Mouse (Mus musculus) cerebellum, postnatal 25 days (tissue): Measurements from ENCODE around the gene Cd300lg.

Experiments
- DNase-seq, 2 experiments: peaks; one replicate each; pipeline ENCODE4 v3.0.0; 2021; ENCODE audit warnings: mixed read lengths in 2 of 2

Cd300lg gene

GRCm38 (mm10) chr11:102041350-102041949, at the start of gene Cd300lg:
Gene Cd300lg, plus strand, starts transcription at chr11:102041509.
- no peak for DNase-seq

- DNase-seq: no peak
These were observed 49.5 kb upstream of the Cd300lg start for GRCm38 (mm10) chr11:101991813-101992212.

DNA sequence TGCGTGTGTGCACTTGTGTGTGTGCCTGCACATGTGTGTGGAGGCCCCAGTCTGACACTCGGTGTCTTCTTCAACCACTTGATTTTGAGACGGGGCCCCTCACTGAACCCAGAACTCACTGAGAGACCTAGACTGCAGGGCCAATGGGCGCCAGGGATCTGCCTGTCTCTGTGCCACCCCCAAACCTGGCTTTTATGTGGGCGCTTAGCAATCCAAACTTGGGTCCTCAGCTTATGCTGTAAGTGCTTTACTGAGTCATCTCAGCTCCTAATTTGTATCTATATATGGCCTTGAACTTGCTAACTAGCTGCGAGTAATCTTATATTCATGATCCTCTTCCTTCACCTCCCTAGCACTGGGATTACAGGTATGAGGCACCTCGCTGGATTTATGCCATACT, 48.9 kb upstream of the Cd300lg start:
- no peak for DNase-seq

GRCm38 (mm10) chr11:101994100-101994499, 47.2 kb upstream of the Cd300lg start:
- peak in 1 of 2 experiments; percentile 54 for DNase-seq

DNA sequence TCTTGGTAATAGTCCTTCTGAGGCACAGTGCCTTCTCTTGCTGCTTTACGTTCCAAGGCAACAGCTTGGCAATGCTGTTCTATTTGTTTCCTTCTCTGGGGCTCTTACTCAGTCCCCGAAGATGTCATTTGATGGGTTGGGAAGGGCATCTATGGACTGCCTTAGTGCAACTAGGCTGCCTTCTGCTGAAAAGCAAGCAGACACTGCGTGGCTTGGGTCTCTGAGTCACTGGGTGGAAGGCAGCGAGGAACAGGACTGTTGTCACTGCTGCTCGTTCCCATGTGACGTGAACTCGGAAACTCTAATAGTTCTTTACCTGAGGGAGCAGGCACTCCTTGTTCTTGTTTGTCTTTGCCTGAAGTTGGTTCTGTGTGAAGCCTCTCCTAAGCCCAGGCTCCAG, 45.4 kb upstream of the Cd300lg start:
- no peak for DNase-seq

- no peak for DNase-seq
These were observed 43.1 kb upstream of the Cd300lg start for GRCm38 (mm10) chr11:101998258-101998657.

DNA sequence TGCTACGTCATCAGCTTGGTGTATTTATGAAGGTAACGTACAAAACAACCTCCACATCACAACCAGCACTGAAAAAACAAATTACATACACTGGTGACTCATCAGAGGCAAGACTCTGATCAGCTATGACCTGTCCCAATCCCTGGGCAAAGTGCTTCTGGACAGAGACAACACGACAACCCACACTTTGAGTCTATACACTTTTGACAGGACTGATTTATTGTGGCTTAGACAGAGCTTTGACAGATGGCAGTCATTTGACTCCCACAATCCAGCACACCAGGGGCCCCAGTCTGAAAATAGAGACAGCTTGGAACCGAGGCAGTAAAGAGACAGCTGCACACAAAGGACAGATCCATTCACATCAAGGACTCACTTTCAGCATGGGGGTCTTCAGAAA, 41.8 kb upstream of the Cd300lg start:
- DNase-seq: peak in 1 of 2 experiments; percentile 40

- peak in 1 of 2 experiments; percentile 61 for DNase-seq
These were observed 37.1 kb upstream of the Cd300lg start for GRCm38 (mm10) chr11:102004251-102004650.

DNA sequence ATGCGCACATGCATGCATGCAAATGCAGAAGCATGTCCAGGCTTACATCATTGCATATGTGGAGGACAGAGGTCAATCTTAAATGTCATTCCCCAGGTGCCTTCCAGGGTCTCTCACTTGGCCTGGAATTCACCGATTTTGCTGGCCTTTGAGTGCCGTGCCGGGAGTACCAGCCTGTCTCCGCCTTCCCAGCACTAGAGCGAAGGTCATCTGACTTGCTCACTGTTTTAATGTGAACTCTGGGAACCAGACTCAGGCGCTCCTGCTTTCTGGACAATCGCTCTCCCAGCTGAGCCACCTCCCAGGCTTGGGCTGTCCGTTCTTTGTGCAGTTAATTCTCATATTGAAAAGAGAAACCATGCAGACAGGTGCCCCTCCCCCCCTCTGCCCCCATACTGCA, 35.0 kb upstream of the Cd300lg start:
- no peak for DNase-seq

DNA sequence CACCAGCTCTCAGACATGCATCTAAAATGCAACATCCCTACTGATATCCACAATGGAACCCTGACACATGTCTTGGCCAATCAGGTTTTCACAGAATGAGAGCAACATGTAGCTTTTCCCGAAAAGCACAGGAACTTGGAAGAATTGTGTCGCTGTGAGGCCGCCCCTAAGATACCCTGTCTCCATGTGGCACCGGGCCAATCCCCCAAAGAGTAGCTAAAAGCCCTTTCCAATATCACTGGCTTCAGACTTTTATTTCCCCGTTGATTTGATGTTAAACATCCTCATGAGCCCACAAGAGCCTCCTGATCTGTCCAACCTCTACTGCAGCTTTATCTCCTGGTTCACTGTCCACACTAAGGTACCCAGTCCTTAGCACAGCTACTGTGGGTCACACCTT, 34.6 kb upstream of the Cd300lg start:
- peak in 1 of 2 experiments; percentile 54 for DNase-seq

- DNase-seq: no peak
These were observed 32.9 kb upstream of the Cd300lg start for GRCm38 (mm10) chr11:102008372-102008771.

- DNase-seq: no peak
These were observed 32.2 kb upstream of the Cd300lg start for GRCm38 (mm10) chr11:102008954-102009637.

DNA sequence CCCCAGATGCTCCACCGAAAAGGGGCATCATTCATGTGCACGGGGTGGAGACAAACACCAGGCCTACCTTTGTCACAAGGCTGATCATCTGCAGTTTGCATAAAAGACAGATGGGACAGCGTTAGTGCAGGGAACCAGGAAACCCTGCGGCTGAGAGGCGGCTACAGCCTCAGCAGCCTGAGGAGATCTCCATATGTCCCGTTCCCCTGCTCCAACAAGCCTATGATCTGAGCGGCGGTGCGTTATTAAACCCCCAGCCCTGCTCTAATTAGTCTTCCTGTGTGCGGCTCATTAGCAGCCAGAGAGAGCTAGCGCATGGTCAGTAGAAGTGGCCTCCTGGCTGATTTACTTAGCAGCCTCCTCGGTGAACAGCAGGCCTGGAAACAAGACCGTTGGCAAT, 31.2 kb upstream of the Cd300lg start:
- DNase-seq: peak; percentile 77 to 81

- peak in 1 of 2 experiments; percentile 52 for DNase-seq
These were observed 29.8 kb upstream of the Cd300lg start for GRCm38 (mm10) chr11:102011510-102011909.

- peak in 1 of 2 experiments; percentile 61 for DNase-seq
These were observed 28.1 kb upstream of the Cd300lg start for GRCm38 (mm10) chr11:102013201-102013600.

GRCm38 (mm10) chr11:102015472-102015871, 25.8 kb upstream of the Cd300lg start:
- DNase-seq: no peak

DNA sequence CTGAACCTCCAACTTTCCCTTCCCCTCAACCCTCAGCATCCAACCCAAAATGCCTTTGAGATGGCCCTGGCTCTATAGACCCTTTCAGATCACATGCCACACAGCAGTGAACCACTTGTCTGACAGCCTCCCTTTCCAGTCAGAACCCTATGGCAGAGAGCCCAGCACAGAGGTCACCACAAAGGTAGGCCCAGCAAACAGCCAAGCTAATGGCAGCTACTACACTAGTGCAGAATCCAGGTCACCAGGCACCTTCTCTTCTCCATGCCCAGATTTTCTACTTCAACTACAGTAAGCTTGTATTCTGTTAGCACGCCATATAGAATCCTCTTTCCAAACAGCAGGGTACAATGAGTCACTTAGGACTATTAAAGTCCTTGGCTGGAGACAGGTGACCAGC, 25.2 kb upstream of the Cd300lg start:
- peak; percentile 61 to 74 for DNase-seq

GRCm38 (mm10) chr11:102019736-102020135, 21.6 kb upstream of the Cd300lg start:
- DNase-seq: peak; percentile 31 to 49

- peak in 1 of 2 experiments; percentile 51 for DNase-seq
These were observed 20.1 kb upstream of the Cd300lg start for GRCm38 (mm10) chr11:102021196-102021595.

GRCm38 (mm10) chr11:102023406-102023805, 17.9 kb upstream of the Cd300lg start:
- DNase-seq: peak; percentile 50 to 64

DNA sequence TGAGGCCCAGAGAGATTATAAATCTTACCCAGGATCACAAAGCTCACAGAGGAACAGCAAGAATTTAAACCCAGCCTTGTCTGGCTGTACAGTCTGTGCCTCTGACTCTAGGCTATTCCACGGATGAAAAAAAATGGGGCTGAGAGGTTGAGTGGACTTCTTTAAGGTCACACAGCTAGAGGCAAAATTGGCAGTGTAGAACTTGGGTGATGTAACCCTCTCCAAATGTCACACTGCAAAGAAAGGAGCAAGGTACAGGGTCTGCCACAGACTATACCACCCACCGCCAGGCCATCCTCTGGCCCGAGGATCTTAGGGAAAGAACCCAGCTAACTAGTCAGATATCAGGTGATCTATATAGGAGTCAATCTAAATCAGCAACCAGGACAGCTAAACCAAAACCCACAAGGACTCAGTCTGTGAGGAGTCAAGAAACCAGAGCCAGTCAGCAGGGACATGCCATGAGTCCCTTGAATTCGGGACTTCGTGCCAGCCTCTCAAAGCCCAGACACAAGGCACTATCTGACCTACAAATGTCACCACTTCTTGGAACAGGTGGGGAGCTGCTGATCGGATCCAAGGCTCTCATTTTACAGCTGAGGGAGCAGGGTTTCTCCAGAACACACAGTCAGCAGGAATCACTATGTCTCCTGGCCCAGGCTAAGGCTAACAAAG, 17.1 kb upstream of the Cd300lg start:
- peak; percentile 83 to 86 for DNase-seq

DNA sequence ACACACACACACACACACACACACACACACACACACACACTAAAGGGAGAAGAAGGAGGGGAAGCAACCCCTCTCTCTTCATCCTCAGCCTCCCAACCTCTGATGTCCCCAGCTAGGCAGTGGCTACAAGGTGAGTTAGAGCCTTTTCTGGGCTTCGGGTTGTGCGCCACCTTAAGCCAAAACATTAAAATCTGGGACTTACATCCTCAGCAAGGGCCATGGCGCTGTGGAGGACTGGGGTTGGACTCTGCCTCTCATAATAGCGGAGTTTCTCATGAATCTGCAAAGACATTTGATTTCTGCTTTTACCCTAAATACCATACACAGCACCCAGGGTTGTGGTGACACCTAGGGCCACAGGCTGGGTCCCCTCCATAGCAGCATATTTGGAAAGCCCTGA, 16.4 kb upstream of the Cd300lg start:
- peak in 1 of 2 experiments; percentile 52 for DNase-seq

DNA sequence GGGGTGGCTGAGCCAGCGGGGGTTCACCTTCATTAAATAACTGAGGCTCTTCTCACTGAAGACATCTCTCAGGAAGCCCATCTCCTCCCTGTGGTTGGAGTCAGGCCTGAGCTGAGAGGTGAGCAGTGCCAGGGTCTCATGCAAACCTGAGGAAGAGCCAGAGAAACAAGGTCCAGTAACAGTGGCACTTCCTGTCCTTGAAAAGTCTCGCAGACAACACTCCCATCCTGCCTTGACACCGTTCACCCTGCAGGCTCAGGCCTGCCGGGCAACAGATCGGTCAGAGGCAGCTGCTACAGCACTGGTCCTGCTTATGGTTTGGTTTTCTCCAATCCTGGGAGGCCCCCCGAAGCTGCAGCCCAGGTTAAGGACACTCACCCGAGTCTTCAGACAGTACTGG, 16.0 kb upstream of the Cd300lg start:
- DNase-seq: peak; percentile 57 to 65
